Mouse (Mus musculus): ENCODE data around the gene Nme7. TPM values are rescaled to one million over a fixed set of nuclear protein-coding genes. Genes with fewer than 3 reads are reported as not detected.

Gene Nme7
- total RNA-seq, 4 experiments from 2014 or later = 22.7 to 32.0 (median 28.0) TPM

DNA sequence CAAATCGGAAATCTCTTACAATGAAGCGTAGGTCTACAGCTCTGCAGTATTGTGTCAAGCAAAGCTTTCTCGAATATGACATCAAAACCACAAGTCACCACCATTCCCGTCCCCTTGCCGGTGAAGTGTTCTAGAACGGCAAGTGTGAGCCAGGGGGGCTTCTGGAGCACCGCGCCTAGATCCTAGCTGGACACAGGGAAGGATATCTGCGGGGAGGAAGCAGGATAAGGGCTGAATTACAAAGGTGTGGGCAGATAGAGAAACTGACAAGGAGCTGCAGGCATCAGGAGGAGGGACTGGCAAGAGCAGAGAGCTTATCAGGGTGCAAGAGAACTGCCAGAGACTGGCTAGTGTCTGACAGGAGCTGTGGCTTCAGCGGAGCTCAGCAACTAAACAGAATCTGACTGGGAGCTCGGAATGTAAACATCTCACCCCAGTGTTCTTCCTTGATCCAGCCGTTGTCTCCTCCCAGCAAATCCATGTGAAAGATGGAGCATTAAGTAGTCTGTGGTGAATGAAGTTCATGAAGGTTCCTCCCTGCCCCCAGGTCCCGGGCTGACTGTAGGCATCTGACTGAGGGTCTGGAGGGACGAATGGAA, 15.7 kb downstream of the Nme7 start:
- DNase-seq (ENCODE audit: low spot score in 2 of 2) = no peak

DNA sequence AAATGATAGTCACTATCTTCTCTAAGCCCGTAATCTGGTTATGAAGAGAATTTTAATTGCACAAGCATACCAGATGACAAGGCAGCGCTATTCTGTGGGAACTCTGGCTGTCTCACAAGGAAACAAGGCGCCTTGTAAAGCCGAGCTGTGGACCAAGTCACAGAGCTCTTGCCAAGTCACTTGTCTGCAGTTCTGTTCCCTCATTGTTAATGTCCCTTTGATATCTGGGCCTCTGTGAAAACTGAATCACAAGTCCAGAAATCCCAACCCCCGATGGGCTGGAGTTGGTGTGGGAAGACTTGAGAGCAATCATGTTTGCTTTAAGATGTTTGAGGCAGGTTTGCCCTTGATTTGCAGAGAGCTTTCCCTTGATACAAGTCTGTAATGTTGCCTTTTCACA, 16.8 kb downstream of the Nme7 start:
- DNase-seq (ENCODE audit: low spot score in 2 of 2) = peak in 1 of 2 experiments; percentile 39

DNA sequence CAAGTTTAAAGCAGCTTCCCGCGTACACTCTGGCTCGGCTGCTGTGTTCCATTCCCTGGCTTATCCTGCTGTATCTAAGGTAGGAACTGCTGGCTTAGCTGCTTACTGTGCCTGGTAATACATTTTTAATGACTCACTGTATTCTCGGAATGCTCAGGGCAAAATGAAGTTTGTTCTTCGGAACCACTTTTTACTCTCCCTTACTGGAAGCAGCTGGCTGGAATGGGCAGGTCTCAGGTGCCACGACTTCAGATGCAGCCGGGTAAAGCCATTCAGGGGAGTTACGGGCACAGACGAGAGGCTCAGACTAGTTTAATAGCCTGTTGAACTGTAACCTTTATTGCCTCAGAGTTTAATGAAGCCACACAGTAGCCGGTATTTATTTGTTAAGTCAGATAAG, 17.5 kb downstream of the Nme7 start:
- DNase-seq (ENCODE audit: low spot score in 2 of 2) = no peak

DNA sequence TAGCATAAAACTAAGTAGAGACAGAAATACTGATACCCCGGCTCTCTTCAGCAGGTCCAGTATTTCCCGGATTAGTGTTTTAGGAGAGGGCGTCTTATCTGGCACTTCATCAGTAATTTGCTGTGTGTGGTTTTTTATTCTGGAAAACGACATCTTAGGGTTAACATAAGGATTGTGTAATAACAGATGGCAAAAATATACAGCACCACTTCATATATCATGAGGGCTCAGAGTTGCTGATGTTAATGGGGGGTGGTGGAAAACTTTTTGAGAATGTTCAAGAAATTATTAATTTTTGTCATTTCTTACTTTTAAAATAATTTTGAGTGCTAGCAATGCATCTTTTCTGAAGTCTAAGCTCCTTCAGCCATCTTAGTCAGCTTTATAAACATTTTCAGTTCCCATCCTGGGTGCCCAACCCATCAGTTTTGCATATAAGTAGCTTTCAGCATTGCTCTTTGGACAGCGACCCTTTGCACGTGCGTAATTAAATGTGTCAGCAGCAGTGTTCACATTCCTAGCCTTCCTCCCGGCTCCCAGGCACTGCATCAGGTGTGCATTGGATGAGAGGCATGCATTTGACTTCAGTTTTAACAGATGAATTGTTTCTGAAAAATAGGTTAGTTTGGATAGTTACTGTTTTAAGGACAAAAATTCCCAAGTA, 19.2 kb downstream of the Nme7 start:
- DNase-seq (ENCODE audit: low spot score in 2 of 2) = no peak

DNA sequence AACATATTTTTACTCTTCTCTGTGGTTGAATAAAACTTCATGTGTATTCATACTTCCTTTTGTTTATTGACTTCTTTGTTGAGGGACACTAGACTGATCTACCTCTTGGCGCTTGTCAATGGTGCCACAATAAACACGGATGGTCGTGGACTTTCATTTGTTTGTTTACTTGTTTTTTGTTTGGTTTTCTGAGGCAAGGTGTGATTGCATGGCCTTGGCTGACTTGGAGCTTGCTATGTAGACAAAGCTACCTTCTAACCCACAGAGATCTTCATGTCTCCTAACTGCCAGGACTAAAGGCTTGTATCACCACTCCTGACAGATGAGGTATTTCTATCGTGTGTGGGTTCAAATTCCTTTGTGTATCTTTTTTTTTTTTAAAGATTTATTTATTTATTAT, 20.3 kb downstream of the Nme7 start:
- DNase-seq (ENCODE audit: low spot score in 2 of 2) = no peak

DNA sequence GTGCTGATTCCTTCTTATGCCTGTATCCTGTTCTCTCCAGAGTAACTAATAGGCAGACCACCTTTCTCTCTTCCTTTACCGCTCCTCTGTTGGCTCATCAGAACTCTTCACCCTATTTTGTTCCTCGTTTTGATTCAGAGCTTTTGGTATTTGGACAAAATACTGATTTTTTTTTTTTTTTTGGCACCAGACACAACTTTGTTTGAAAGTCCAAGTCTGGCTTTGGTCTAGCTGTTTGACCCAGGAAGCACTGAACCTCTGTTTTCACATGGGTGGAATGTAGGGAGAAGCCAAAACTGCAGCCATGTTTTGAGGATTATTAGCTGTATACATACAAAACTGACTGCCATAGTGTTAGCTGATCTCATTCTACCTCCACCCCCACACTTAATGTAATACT, 21.0 kb downstream of the Nme7 start:
- no peak for DNase-seq (ENCODE audit: low spot score in 2 of 2)

DNA sequence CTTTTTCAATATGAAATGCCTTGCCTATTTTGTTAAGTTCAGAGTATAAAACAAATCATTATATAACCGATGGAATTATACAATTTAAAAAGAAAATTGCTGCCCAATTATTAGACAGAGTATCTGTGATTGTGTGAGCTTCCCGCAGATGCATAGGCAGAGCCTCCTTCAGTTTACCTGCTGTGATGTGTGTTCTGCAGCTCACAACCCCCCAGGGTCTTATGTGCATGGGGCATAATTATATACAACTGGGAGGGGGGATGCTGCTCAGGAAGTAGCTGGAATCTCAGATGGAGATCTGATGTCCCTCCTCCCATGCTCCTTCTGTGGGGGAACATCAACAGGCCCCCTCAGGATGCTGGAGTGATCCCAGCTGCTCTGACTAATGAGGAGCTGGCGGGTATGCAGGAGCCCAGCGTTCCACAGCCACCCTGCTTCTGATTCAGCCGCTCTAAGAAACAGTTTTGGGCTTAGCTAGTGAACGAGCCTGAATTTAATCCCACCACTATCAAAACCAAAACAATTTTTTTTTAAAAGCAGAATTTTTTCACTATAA, 22.8 kb downstream of the Nme7 start:
- DNase-seq (ENCODE audit: low spot score in 2 of 2) = peak in 1 of 2 experiments; percentile 54

DNA sequence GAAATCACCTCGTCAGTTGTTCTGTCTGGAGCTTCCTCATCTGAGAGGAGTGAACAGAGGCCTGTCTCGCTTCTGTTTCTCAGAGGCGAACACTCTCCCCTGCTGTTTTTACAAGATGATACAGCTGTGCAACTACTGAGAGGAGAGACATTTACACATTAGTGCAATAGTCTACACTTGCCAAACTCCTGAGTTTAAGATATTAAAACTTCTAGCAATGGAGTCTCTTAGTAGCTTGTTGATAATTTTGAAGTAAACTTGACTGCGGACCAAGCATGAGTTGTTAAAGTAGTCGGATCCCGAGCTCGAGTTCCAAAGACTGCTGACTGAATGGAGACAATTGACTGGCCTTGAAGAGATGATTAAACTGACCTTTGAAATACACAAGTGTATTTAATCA, 23.8 kb downstream of the Nme7 start:
- no peak for DNase-seq (ENCODE audit: low spot score in 2 of 2)

DNA sequence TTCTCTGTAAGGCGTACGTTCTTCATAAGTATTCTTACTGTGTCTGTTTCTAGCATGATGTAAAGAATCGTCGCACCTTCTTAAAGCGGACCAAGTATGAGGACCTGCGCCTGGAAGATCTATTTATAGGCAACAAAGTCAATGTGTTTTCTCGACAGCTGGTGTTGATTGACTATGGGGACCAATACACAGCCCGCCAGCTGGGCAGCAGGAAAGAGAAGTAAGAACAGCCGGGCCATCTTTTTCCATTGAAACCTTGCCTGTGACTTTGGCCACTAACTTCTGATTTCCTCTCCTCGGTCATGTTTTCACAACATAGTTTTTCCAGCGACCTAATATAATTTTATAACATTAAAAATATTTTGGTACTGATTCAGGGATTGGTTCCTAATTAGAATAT, 28.6 kb downstream of the Nme7 start:
- DNase-seq (ENCODE audit: low spot score in 2 of 2) = no peak

DNA sequence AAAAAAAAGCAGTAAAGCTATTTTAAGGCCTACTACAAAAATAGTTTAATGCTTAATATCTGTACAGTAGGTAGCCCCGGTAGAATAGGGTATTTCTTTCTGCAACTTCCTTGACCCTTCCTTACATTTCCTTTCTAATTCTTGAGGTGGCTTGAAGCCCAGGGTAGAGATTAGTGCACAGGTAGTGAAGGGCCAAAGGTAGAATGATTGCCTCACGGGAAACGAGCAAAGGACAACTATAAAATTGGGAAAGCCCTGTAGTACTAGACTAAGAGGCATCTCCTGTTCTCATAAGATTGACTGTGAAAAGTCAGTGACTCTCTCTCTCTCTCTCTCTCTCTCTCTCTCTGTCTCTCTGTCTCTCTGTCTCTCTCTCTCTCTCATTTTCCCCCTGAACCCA, 31.5 kb downstream of the Nme7 start:
- DNase-seq (ENCODE audit: low spot score in 2 of 2) = no peak

DNA sequence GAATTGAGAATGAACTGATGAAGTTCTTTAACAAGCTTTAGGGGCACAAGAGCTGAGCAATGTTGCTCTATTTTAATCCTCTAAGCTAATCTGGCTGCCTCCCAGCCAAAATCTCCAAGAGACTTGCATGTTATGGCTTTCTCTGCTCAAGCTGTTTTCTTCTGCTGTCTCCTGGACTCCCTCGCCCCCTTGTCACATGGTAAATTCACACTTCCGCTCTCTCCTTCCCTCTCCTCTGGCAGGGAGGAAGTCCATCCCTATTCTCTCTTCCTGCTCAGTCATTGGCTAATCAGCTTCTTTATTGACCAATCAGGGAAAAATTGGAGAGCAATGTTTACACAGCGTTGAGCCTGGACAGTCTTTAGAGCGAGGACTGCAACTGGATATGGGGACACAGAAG, 31.9 kb downstream of the Nme7 start:
- peak in 1 of 2 experiments; percentile 53 for DNase-seq (ENCODE audit: low spot score in 2 of 2)

DNA sequence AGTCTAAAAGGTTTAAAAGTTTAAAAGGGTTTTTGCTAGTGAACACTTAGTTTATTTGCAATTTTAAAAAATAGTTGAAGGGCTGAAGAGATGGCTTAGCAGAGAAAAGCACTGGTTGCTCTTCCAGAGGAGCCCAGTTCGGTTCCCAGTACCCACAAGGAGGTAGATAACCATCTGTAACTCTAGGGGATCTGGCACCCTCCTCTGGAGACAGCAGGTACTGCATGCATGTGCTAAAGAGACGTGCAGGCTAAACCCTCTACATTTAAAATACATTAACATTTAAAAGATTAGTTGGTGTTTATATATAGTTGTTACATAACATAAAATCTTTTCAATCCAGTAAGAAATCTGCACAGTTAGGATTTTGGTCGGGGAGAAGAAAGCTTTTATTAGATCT, 38.2 kb downstream of the Nme7 start:
- DNase-seq (ENCODE audit: low spot score in 2 of 2) = no peak

DNA sequence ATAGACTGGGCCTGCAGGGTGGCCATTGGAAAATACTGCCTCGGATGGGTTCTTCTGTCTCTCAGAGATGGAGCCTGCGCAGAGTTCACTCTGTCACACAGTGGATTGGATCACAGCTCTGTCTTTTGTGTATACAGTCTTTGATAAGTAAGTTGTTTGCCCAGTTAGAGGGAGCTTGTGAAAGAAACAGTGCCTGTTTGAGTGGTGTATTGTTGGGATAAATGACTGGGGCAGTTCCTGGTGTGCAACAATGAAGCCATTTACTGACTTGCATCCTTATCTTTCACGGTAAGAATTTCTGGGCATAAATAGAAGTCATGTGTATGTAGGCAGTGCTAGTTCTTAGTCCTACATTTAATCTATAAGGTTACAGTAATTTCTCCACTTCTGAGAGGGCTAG, 49.5 kb downstream of the Nme7 start:
- DNase-seq (ENCODE audit: low spot score in 2 of 2) = no peak

DNA sequence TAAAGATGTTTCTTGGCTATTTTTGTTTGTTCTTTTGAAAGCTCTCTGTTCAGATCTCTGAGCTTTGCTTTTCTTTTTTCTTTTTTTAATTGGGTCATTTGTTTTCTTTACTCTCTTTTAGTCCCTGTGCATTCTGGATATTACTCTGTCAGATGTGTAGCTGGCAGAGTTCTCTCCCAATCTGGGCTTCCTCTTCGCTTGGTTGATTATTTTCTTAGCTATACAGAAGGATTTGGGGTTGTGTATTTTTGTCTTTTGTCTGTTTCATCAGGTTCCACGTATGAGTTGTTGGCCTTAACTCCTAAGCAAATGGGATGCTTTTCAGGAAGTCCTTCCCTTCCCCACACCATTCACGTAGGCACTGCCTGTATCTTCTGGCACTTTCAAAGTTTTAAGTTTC, 54.1 kb downstream of the Nme7 start:
- DNase-seq (ENCODE audit: low spot score in 2 of 2) = no peak

DNA sequence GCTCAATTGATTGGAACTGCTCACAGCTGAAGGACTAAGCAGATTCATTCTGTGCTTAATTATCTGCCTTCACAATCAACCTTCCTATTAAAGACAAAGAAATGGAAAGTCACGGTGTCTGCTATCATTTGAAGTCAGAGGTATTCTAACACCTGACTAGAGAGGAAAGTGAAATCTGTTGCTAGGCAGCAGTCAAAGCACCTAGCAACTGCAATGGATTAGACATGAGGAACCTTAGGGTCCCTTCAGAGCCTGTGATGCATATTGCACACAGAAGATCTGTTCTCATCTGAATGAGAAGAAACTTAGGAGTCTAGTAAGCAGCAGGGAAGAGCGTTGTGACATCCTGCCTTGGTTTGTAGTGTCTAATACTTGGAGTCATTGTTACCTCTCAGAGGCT, 58.1 kb downstream of the Nme7 start:
- DNase-seq (ENCODE audit: low spot score in 2 of 2) = no peak

DNA sequence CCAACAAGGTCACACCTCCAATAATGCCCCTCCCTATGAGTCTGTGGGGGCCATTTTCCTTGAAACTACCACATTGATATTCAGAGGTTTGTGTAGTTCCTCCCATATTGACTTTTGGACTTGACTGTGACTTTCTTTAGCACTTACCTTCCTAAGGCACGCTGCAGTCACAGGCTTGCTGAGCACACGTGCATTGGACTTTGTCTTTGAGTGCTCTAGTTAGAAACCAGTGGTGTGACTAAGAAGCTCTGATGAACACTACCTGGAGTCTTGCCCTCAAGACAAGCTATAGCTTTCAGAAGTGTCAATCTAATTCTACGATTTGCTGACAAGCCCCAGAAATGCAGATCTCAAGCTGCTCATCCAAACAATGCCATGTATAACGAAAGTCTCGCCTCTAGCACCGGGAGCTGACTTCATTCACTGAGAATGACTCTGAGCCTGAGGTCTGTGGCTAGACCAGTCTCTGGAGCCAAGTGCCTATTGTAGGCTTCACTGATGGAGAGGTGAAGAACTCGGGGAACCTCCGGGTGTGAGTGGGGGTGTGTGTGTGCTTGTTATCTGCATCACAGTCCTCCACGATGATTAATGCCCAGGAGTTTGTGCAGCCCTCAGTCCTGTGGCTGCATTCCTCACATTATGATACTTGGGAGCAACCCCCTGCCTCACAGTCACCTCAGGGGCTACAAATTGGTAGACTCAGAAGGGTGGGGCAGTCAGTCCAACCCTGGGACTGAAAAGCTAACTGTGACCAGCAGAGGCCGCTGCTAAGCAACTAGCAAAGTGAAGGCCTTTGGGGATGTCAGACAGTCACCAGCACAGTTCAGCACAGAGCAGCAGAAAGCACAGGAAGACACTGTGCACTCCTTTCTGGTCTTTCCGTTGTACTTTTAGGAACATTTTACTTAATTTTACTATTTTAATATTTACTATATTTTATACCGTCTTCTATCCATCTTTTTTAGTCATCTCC, 62.5 kb downstream of the Nme7 start:
- peak; percentile 45 to 62 for DNase-seq (ENCODE audit: low spot score in 2 of 2)

DNA sequence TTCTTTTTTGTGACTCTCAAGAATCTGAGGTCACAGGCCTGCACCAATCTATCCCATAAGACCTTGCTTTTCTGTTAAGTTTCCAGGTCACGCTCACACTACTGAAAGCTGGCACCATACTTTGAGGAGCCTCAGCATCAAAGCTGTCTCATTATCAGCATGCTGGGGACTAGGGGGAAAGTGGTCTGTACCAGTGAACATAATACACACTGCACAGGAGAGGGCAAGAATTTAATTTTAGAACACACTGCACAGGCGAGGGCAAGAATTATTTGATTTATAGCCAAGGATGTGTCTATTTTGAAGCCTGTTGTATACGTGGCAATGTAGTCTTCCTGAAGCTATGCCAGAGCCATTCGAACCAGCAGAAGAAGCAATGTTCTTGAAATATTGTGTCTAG, 64.2 kb downstream of the Nme7 start:
- DNase-seq (ENCODE audit: low spot score in 2 of 2) = no peak

DNA sequence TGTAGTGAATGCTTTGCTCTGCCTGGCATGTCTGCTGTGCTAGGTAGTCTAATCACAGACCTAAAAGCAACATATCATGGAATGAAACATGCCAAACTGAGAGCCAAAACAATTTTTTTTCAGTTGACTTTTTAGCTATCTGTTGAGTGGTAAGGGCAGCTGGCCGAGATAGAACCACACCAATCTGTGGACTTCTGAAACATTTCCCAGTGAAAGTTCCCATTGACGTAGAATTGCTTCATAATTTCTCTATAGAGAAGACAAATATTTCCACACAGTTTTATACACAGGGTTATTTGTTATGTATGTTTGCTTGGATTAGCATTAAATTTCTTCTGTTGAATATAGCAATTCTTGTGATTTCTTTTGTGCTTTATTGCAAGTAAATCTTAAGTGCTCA, 65.9 kb downstream of the Nme7 start:
- DNase-seq (ENCODE audit: low spot score in 2 of 2) = no peak

DNA sequence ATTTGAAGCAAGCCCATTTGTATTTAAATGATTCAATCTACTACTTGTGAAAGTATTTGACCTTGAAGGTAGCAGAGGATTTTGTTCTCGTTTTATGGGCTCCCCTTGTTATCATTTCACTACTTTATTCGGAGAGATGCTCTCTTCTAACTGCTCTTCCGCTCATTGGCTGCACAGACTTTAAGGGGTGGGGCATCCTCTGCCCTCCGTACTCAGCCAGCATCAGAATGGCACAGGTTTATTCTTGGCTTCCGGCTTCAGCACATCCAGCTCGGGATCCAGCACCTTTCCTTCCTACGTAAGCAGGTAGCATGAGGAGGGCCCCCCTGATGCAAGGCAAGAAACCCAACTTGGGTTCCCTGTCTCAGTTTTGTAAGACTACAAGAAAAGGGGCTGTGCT, 69.1 kb downstream of the Nme7 start:
- no peak for DNase-seq (ENCODE audit: low spot score in 2 of 2)

DNA sequence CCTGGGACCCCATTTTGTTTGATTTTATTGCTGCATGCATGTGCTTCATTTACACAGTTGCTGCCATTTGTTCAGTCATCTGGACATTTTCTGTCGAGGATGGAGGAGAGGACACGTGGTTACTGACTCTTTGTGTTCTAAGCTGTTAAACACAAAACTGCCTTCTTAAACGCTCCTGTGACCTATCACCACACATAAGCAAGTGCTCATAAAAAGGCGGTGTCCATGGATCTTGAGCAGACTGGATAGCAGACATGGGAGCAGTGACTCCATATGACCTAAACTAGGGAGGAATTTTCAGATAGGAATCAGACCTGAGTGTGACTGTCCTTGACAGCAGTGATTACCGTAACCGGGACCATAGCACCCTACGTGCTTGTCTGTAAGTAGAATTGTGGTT, 70.1 kb downstream of the Nme7 start:
- no peak for DNase-seq (ENCODE audit: low spot score in 2 of 2)

DNA sequence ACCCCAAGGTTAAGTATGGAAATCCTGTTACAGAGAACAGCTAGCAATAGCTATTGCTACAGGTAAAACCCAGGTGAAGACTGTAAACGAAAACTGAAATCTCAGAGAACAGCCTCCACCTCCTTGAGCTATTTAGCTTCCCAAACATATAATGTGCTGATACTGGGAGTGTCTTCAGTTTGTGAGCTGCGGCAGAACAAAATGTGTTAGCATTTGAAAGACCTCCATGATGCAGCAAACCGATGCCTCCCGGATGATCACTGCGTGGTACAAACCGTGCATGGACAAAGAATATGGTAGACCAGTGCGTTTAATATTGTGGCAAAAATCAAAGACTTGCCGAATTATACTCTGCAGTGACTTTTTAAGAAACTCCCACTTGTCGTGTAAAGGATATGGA, 71.7 kb downstream of the Nme7 start:
- no peak for DNase-seq (ENCODE audit: low spot score in 2 of 2)
